Mouse (Mus musculus) left cerebral cortex, postnatal 14 days (tissue): Measurements from ENCODE around the gene Cd6. TPM values are rescaled to one million over a fixed set of nuclear protein-coding genes. Genes with fewer than 3 reads are reported as not detected.

Experiments used
- DNase-seq, 2 experiments: peaks; one replicate each; pipeline ENCODE4 v3.0.0; 2021 to 2022; ENCODE audit warnings: low spot score in 2 of 2, mixed read lengths in 1 of 2
- intact Hi-C: fragments of 180-260 bp; cut with DNase I; formaldehyde crosslinking; loops from one replicate; pipeline ENCODE4 v1.15.1; 2025
- total RNA-seq, 2 experiments: library from RNA; stranded (reverse); gene quantifications; 2 replicates each; pipeline ENCODE4 v1.2.3; 2021

The Cd6 gene
- total RNA-seq, 2 experiments from 2014 or later: 1.3 to 1.5 TPM

GRCm38 (mm10) chr19:10748401-10749102 is 81.3 kb downstream of the Cd6 start:
- intact Hi-C loops: no loop called here
- DNase-seq: no peak

GRCm38 (mm10) chr19:10747718-10748117 is 82.1 kb downstream of the Cd6 start:
- intact Hi-C loops: no loop called here
- DNase-seq: no peak

- no peak for DNase-seq
- intact Hi-C loops: no loop called here
Measured at GRCm38 (mm10) chr19:10747182-10747581, 82.7 kb downstream of the Cd6 start.

GRCm38 (mm10) chr19:10742565-10742964 is 87.3 kb downstream of the Cd6 start:
- intact Hi-C loops: no loop called here
- DNase-seq: no peak

- intact Hi-C loops: no loop called here
- DNase-seq: no peak
Measured at GRCm38 (mm10) chr19:10742145-10742544, 87.7 kb downstream of the Cd6 start.

- intact Hi-C loops: no loop called here
- no peak for DNase-seq
Measured at GRCm38 (mm10) chr19:10740641-10741440, 89.0 kb downstream of the Cd6 start.

- DNase-seq: no peak
- intact Hi-C loops: no loop called here
Measured at GRCm38 (mm10) chr19:10739916-10740315, 89.9 kb downstream of the Cd6 start.

Other genes starting within 250 kb of the Cd6 start
- 100 to 1,000 TPM; 195 to 201 TPM for gene Ddb1, start 224.7 kb downstream of the Cd6 start, total RNA-seq
- gene Tkfc, start 224.4 kb downstream of the Cd6 start, total RNA-seq: 10 to 100 TPM; 24.7 to 26.2 TPM
- under 1 TPM; 0.37 to 0.76 TPM for gene Vwce, start 195.8 kb downstream of the Cd6 start, total RNA-seq
- gene Pga5, start 152.0 kb downstream of the Cd6 start, total RNA-seq: not detected
- gene Vps37c, start 141.3 kb downstream of the Cd6 start, total RNA-seq: 10 to 100 TPM; 29.3 to 32.5 TPM
- under 1 TPM; 0.17 to 0.22 TPM for gene Cd5, start 91.1 kb downstream of the Cd6 start, total RNA-seq
- 1 to 10 TPM; 1.4 to 1.5 TPM for gene Slc15a3, start 9.7 kb upstream of the Cd6 start, total RNA-seq
- gene Tmem132a, start 39.9 kb upstream of the Cd6 start, total RNA-seq: 100 to 1,000 TPM; 344 to 360 TPM
- gene Tmem109, start 51.9 kb upstream of the Cd6 start, total RNA-seq: 10 to 100 TPM; 41.0 to 48.8 TPM
- 100 to 1,000 TPM; 185 to 190 TPM for gene Prpf19, start 65.2 kb upstream of the Cd6 start, total RNA-seq
- gene Zp1, start 90.6 kb upstream of the Cd6 start, total RNA-seq: not detected
- gene Ptgdr2, start 107.1 kb upstream of the Cd6 start, total RNA-seq: under 1 TPM; 0.32 to 0.33 TPM
- gene Ccdc86, start 119.2 kb upstream of the Cd6 start, total RNA-seq: 1 to 10 TPM; 8.5 to 8.9 TPM
- gene Ms4a10, start 144.6 kb upstream of the Cd6 start, total RNA-seq: not detected
- under 1 TPM in 1 of 2 experiments, not detected in 1; 0.80 TPM for gene Ms4a15, start 163.2 kb upstream of the Cd6 start, total RNA-seq
- not detected for gene Ms4a18, start 188.0 kb upstream of the Cd6 start, total RNA-seq